Mouse (Mus musculus): ENCODE results near the gene Cyb5rl.

Gene Cyb5rl

GRCm38 (mm10) chr4:107058781-107059180, 8.0 kb upstream of the Cyb5rl start:
- in situ Hi-C loops (cut with MboI; ENCODE audit: unreplicated experiment in 2 of 2), result no loop called here

GRCm38 (mm10) chr4:107061560-107061959, 5.2 kb upstream of the Cyb5rl start:
- in situ Hi-C loops (cut with MboI; ENCODE audit: unreplicated experiment in 2 of 2), result no loop called here

GRCm38 (mm10) chr4:107063214-107063613, 3.6 kb upstream of the Cyb5rl start:
- in situ Hi-C loops (cut with MboI; ENCODE audit: unreplicated experiment in 2 of 2), result no loop called here

- in situ Hi-C loops (cut with MboI; ENCODE audit: unreplicated experiment in 2 of 2), result no loop called here
These were observed 2.2 kb upstream of the Cyb5rl start for GRCm38 (mm10) chr4:107064394-107065098.

GRCm38 (mm10) chr4:107067151-107067840, 508 bp downstream of the Cyb5rl start:
- in situ Hi-C loops (cut with MboI; ENCODE audit: unreplicated experiment in 2 of 2), result no loop called here

- in situ Hi-C loops (cut with MboI; ENCODE audit: unreplicated experiment in 2 of 2), result no loop called here
These were observed 5.6 kb downstream of the Cyb5rl start for GRCm38 (mm10) chr4:107072343-107072742.

GRCm38 (mm10) chr4:107075456-107075855, 8.7 kb downstream of the Cyb5rl start:
- in situ Hi-C loops (cut with MboI; ENCODE audit: unreplicated experiment in 2 of 2), result no loop called here

GRCm38 (mm10) chr4:107078894-107079293, 12.1 kb downstream of the Cyb5rl start:
- in situ Hi-C loops (cut with MboI; ENCODE audit: unreplicated experiment in 2 of 2), result no loop called here

GRCm38 (mm10) chr4:107079716-107080115, 12.9 kb downstream of the Cyb5rl start:
- in situ Hi-C loops (cut with MboI; ENCODE audit: unreplicated experiment in 2 of 2), result no loop called here

GRCm38 (mm10) chr4:107082185-107082584, 15.4 kb downstream of the Cyb5rl start:
- in situ Hi-C loops (cut with MboI; ENCODE audit: unreplicated experiment in 2 of 2), result no loop called here

- in situ Hi-C loops (cut with MboI; ENCODE audit: unreplicated experiment in 2 of 2), result no loop called here
These were observed 16.3 kb downstream of the Cyb5rl start for GRCm38 (mm10) chr4:107083126-107083525.

GRCm38 (mm10) chr4:107084343-107084742, 17.6 kb downstream of the Cyb5rl start:
- in situ Hi-C loops (cut with MboI; ENCODE audit: unreplicated experiment in 2 of 2), result no loop called here

- in situ Hi-C loops (cut with MboI; ENCODE audit: unreplicated experiment in 2 of 2), result no loop called here
These were observed 18.1 kb downstream of the Cyb5rl start for GRCm38 (mm10) chr4:107084858-107085257.

GRCm38 (mm10) chr4:107091696-107092095, 24.9 kb downstream of the Cyb5rl start:
- in situ Hi-C loops (cut with MboI; ENCODE audit: unreplicated experiment in 2 of 2), result no loop called here

GRCm38 (mm10) chr4:107094484-107095187, 27.8 kb downstream of the Cyb5rl start:
- in situ Hi-C loops (cut with MboI; ENCODE audit: unreplicated experiment in 2 of 2), result no loop called here

- in situ Hi-C loops (cut with MboI; ENCODE audit: unreplicated experiment in 2 of 2), result no loop called here
These were observed 29.3 kb downstream of the Cyb5rl start for GRCm38 (mm10) chr4:107096043-107096442.

- in situ Hi-C loops (cut with MboI; ENCODE audit: unreplicated experiment in 2 of 2), result no loop called here
These were observed 30.1 kb downstream of the Cyb5rl start, which contains the start of gene Cdcp2 for GRCm38 (mm10) chr4:107096841-107097373. Gene Cdcp2 (plus strand): TSS chr4:107096891.

GRCm38 (mm10) chr4:107097871-107098270, 31.1 kb downstream of the Cyb5rl start:
- in situ Hi-C loops (cut with MboI; ENCODE audit: unreplicated experiment in 2 of 2), result no loop called here

- in situ Hi-C loops (cut with MboI; ENCODE audit: unreplicated experiment in 2 of 2), result no loop called here
These were observed 31.6 kb downstream of the Cyb5rl start for GRCm38 (mm10) chr4:107098375-107098774.

- in situ Hi-C loops (cut with MboI; ENCODE audit: unreplicated experiment in 2 of 2), result no loop called here
These were observed 32.2 kb downstream of the Cyb5rl start for GRCm38 (mm10) chr4:107098791-107099525.

All from v-Abl transformed pro-B cells (cell line).